Mouse (Mus musculus) brain, embryonic 14.5 days (tissue): Measurements from ENCODE around the gene Glp2r. TPM values are rescaled to one million over a fixed set of nuclear protein-coding genes. Genes with fewer than 3 reads are reported as not detected.

Source experiments
- DNase-seq: peaks from one replicate; pipeline ENCODE4 v3.0.0-alpha.2; 2011; ENCODE audit warnings: low read depth
- CTCF ChIP-seq: fragments of 200-500 bp; IDR thresholded peaks from 2 replicates; pipeline ENCODE4 v1.5.1; 2012; ENCODE audit warnings: inconsistent platforms, mild to moderate bottlenecking, moderate library complexity, borderline replicate concordance; ENCODE audit not compliant: insufficient read depth, insufficient read length; ENCODE audit errors: extremely low read depth
- POLR2A ChIP-seq: fragments of 200-500 bp; IDR thresholded peaks from 2 replicates; pipeline ENCODE4 v1.6.1; 2012; ENCODE audit warnings: mild to moderate bottlenecking, inconsistent platforms, borderline replicate concordance; ENCODE audit not compliant: poor library complexity, insufficient read depth, insufficient read length, severe bottlenecking; ENCODE audit errors: extremely low read depth
- polyA plus RNA-seq: library from polyadenylated mRNA; depleted of rRNA; stranded (reverse); fragments of >200 nt; gene quantifications from 2 replicates; pipeline ENCODE4 v1.2.3, GENCODE M21; 2012; rRNA removed

Gene Glp2r
- polyA plus RNA-seq, 1 experiment: 0.05 TPM

- no peak for DNase-seq
- TF ChIP-seq CTCF: no peak
- TF ChIP-seq POLR2A: no peak
Measured at GRCm38 (mm10) chr11:67644632-67645149, 126.3 kb downstream of the Glp2r start.

- DNase-seq: no peak
- TF ChIP-seq POLR2A (no peak), CTCF (no peak)
Measured at GRCm38 (mm10) chr11:67643465-67643864, 127.5 kb downstream of the Glp2r start.

- TF ChIP-seq POLR2A: no peak
- TF ChIP-seq CTCF: no peak
- DNase-seq: no peak
Measured at GRCm38 (mm10) chr11:67642835-67643234, 128.1 kb downstream of the Glp2r start.

- TF ChIP-seq POLR2A: no peak
- TF ChIP-seq CTCF: no peak
- no peak for DNase-seq
Measured at GRCm38 (mm10) chr11:67642421-67642820, 128.5 kb downstream of the Glp2r start.

- TF ChIP-seq POLR2A: no peak
- no peak for TF ChIP-seq CTCF
- no peak for DNase-seq
Measured at GRCm38 (mm10) chr11:67640299-67640698, 130.7 kb downstream of the Glp2r start.

GRCm38 (mm10) chr11:67638401-67638800 is 132.6 kb downstream of the Glp2r start:
- DNase-seq: no peak
- TF ChIP-seq POLR2A: no peak
- no peak for TF ChIP-seq CTCF

GRCm38 (mm10) chr11:67636905-67637586 is 133.9 kb downstream of the Glp2r start:
- DNase-seq: no peak
- TF ChIP-seq CTCF (no peak), POLR2A (no peak)

- TF ChIP-seq POLR2A: no peak
- TF ChIP-seq CTCF: no peak
- DNase-seq: no peak
Measured at GRCm38 (mm10) chr11:67636201-67636600, 134.8 kb downstream of the Glp2r start.

- no peak for DNase-seq
- TF ChIP-seq CTCF (no peak), POLR2A (no peak)
Measured at GRCm38 (mm10) chr11:67633620-67634229, 137.2 kb downstream of the Glp2r start.

- TF ChIP-seq POLR2A (no peak), CTCF (no peak)
- DNase-seq: no peak
Measured at GRCm38 (mm10) chr11:67632906-67633305, 138.0 kb downstream of the Glp2r start.

- no peak for DNase-seq
- no peak for TF ChIP-seq POLR2A
- TF ChIP-seq CTCF: no peak
Measured at GRCm38 (mm10) chr11:67628522-67628921, 142.4 kb downstream of the Glp2r start.

GRCm38 (mm10) chr11:67627179-67627578 is 143.8 kb downstream of the Glp2r start:
- TF ChIP-seq POLR2A (no peak), CTCF (no peak)
- no peak for DNase-seq

GRCm38 (mm10) chr11:67622340-67622739 is 148.6 kb downstream of the Glp2r start:
- DNase-seq: no peak
- no peak for TF ChIP-seq CTCF
- no peak for TF ChIP-seq POLR2A

GRCm38 (mm10) chr11:67616557-67617239 is 154.3 kb downstream of the Glp2r start:
- DNase-seq: no peak
- no peak for TF ChIP-seq POLR2A

- DNase-seq: peak; percentile 43
- TF ChIP-seq CTCF (no peak), POLR2A (no peak)
Measured at GRCm38 (mm10) chr11:67612158-67612839, 158.7 kb downstream of the Glp2r start.

Other genes starting within 250 kb of the Glp2r start
- gene Rcvrn, start 75.8 kb downstream of the Glp2r start, polyA plus RNA-seq: 0.21 and 0.28 TPM in 2 replicates
- gene Gsg1l2, start 3.5 kb upstream of the Glp2r start, polyA plus RNA-seq: not detected in 2 replicates
- 0.10 TPM in 1 of 2 replicates, not detected in the other for gene Dhrs7c, start 27.0 kb upstream of the Glp2r start, polyA plus RNA-seq
- gene Usp43, start 151.0 kb upstream of the Glp2r start, polyA plus RNA-seq: 1.4 and 1.6 TPM in 2 replicates
- 2.3 and 3.2 TPM in 2 replicates for gene Cfap52, start 194.5 kb upstream of the Glp2r start, polyA plus RNA-seq
- 20.6 and 23.4 TPM in 2 replicates for gene Stx8, start 195.0 kb upstream of the Glp2r start, polyA plus RNA-seq